Mouse (Mus musculus): Measurements from ENCODE around the gene I830077J02Rik. TPM values are rescaled to one million over a fixed set of nuclear protein-coding genes. Genes with fewer than 3 reads are reported as not detected.

The I830077J02Rik gene
- polyA plus RNA-seq (2014; fragmentation: Nextera tagmentation; extraction: Ambion mirVana) = 0.60 and 0.68 TPM in 2 replicates

GRCm38 (mm10) chr3:105932240-105933071 is at the start of gene I830077J02Rik:
TSS of gene I830077J02Rik (minus strand) at chr3:105932664.
- no peak within 1 kb of the TSS for H3K4me2 ChIP-seq (ENCODE audit: low read depth, severe bottlenecking)
- no peak within 1 kb of the TSS for H3K9ac ChIP-seq (ENCODE audit: low read length)
- no peaks in the 10 kb centered on the region for H3K9me3 ChIP-seq (ENCODE audit: control insufficient read depth, low read length)
- ATAC-seq (ENCODE audit: insufficient number of reproducible peaks, low FRiP score, low TSS enrichment, low read depth) (no peak), DNase-seq (ENCODE audit: low spot score) (no peak)
- no peak within 1 kb of the TSS for H3K27ac ChIP-seq (replicated peaks; ENCODE audit: low read depth, low read length)
- no peaks in the 10 kb centered on the region for H3K36me3 ChIP-seq (ENCODE audit: control insufficient read depth, insufficient read depth, low read length)
- H3K4me3 ChIP-seq (ENCODE audit: low read depth, low read length) = no peak within 1 kb of the TSS
- no peaks in the 10 kb centered on the region for H3K4me1 ChIP-seq (ENCODE audit: control insufficient read depth, insufficient read depth, low read length)
- WGBS = 82% methylated on average over 8 of the region's 8 CpGs
- no peaks in the 10 kb centered on the region for H3K27me3 ChIP-seq (ENCODE audit: control insufficient read depth, insufficient read depth, low read length)

DNA sequence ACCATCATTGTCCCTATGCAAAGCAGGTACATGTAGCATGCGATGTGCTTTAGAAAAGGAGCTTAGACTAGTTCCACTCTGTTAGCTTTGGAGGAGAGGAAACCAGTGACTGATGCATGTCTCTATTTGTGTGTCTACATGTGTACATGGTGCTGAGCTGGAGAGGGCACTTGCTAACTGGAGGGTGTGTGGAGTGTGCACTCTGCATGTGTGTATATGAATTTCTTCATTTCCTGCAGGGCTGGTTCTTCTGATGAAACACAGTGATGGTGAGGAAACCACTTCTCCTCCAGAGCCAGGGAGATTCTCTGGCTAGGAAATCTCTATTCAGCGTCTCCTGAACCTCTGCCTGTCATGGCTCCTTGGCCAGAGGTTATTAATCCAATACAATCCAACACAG is 41.7 kb upstream of the I830077J02Rik start:
- DNase-seq (ENCODE audit: low spot score) (no peak), ATAC-seq (ENCODE audit: insufficient number of reproducible peaks, low FRiP score, low TSS enrichment, low read depth) (no peak)
- no peak overlapping the region for H3K4me2 ChIP-seq (ENCODE audit: low read depth, severe bottlenecking)
- H3K4me3 ChIP-seq (ENCODE audit: low read depth, low read length) = no peak overlapping the region
- H3K9me3 ChIP-seq (ENCODE audit: control insufficient read depth, low read length) = no peaks in the 10 kb centered on the region
- no peak overlapping the region for H3K27ac ChIP-seq (replicated peaks; ENCODE audit: low read depth, low read length)
- 95% methylated on average over 2 of the region's 2 CpGs for WGBS
- H3K36me3 ChIP-seq (ENCODE audit: control insufficient read depth, insufficient read depth, low read length) = no peaks in the 10 kb centered on the region; the same call in 1 of the 2 replicates
- no peak overlapping the region for H3K9ac ChIP-seq (ENCODE audit: low read length)
- H3K4me1 ChIP-seq (ENCODE audit: control insufficient read depth, insufficient read depth, low read length) = no peaks in the 10 kb centered on the region
- H3K27me3 ChIP-seq (ENCODE audit: control insufficient read depth, insufficient read depth, low read length) = no peaks in the 10 kb centered on the region

- no peak for ATAC-seq (ENCODE audit: insufficient number of reproducible peaks, low FRiP score, low TSS enrichment, low read depth)
- DNase-seq (ENCODE audit: low spot score) = no peak
- Histone ChIP-seq H3K27ac (replicated peaks; ENCODE audit: low read depth, low read length) (no peak within 1 kb of the TSS), H3K4me2 (ENCODE audit: low read depth, severe bottlenecking) (no peak within 1 kb of the TSS), H3K27me3 (ENCODE audit: control insufficient read depth, insufficient read depth, low read length) (no peaks in the 10 kb centered on the region), H3K36me3 (ENCODE audit: control insufficient read depth, insufficient read depth, low read length) (no peaks in the 10 kb centered on the region; the same call in 1 of the 2 replicates), H3K4me3 (ENCODE audit: low read depth, low read length) (no peak within 1 kb of the TSS), H3K4me1 (ENCODE audit: control insufficient read depth, insufficient read depth, low read length) (no peaks in the 10 kb centered on the region), H3K9ac (ENCODE audit: low read length) (no peak within 1 kb of the TSS), H3K9me3 (ENCODE audit: control insufficient read depth, low read length) (no peaks in the 10 kb centered on the region)
- WGBS = 89% methylated on average over 3 of the region's 3 CpGs
These were observed 40.9 kb upstream of the I830077J02Rik start, which contains the start of gene Ovgp1 for GRCm38 (mm10) chr3:105973411-105973810. TSS of gene Ovgp1 (plus strand) at chr3:105973711.

DNA sequence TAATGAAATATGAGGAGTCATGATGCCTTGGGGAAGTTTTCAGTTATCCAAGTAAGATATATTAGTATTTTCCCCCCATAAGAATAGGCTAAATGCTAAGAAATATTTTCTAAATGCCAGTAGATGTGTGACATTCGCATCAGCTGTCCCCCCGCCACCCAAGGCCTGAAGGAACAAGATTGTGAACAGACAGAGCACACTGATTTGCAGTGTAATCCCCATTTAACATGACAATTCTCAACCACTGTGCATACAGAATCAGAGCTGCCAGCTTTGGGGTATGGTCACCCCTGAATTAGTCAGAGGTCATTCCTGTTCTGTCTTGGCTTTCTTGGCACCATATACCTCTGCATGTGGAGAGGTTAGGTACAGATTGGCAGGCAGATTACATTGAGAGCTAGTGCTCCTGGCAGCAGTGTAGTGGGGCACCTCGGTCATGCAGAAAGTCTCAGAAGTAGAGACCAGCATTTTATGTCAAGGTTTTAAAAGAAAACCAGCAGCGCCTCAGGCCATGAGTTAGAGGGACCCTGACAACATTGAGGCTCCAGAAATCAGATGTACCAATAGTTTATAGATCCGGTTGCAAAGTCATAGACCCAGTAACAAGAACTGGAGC is 39.5 kb upstream of the I830077J02Rik start:
- Histone ChIP-seq H3K36me3 (ENCODE audit: control insufficient read depth, insufficient read depth, low read length) (no peaks in the 10 kb centered on the region; the same call in 1 of the 2 replicates), H3K9me3 (ENCODE audit: control insufficient read depth, low read length) (no peaks in the 10 kb centered on the region), H3K9ac (ENCODE audit: low read length) (no peak overlapping the region), H3K4me3 (ENCODE audit: low read depth, low read length) (no peak overlapping the region), H3K4me1 (ENCODE audit: control insufficient read depth, insufficient read depth, low read length) (no peaks in the 10 kb centered on the region), H3K27ac (replicated peaks; ENCODE audit: low read depth, low read length) (no peak overlapping the region), H3K27me3 (ENCODE audit: control insufficient read depth, insufficient read depth, low read length) (no peaks in the 10 kb centered on the region), H3K4me2 (ENCODE audit: low read depth, severe bottlenecking) (no peak overlapping the region)
- 85% methylated on average over 5 of the region's 5 CpGs for WGBS
- DNase-seq (ENCODE audit: low spot score) (no peak), ATAC-seq (ENCODE audit: insufficient number of reproducible peaks, low FRiP score, low TSS enrichment, low read depth) (no peak)

DNA sequence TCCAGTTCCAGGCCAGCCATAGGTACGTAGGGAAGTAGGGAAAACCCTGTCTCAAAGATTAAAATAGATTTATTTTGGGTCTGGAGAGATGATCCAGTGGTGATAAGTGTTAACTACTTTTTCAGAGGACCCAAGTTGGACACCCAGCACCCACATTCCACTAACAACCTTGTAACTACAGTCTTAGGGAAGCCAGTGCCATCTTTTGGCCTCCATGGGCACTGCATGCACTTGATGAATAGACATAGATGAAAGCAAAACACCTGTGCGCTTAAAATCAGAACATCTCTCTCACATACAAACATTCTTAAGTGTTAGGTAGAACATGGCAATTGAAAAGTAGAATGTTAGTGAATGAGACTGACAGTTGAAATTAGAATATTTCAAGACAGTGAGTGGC is 28.2 kb upstream of the I830077J02Rik start:
- Histone ChIP-seq H3K4me3 (ENCODE audit: low read depth, low read length) (no peak overlapping the region), H3K4me1 (ENCODE audit: control insufficient read depth, insufficient read depth, low read length) (peaks cover 11% of the 10 kb centered on the region; the same call in 1 of the 2 replicates), H3K36me3 (ENCODE audit: control insufficient read depth, insufficient read depth, low read length) (peaks cover 12% of the 10 kb centered on the region; the same call in 1 of the 2 replicates), H3K4me2 (ENCODE audit: low read depth, severe bottlenecking) (peak overlapping the region; percentile 57; the same call in 1 of the 2 replicates), H3K27me3 (ENCODE audit: control insufficient read depth, insufficient read depth, low read length) (no peaks in the 10 kb centered on the region), H3K27ac (replicated peaks; ENCODE audit: low read depth, low read length) (no peak overlapping the region), H3K9ac (ENCODE audit: low read length) (no peak overlapping the region), H3K9me3 (ENCODE audit: control insufficient read depth, low read length) (no peaks in the 10 kb centered on the region)
- ATAC-seq (ENCODE audit: insufficient number of reproducible peaks, low FRiP score, low TSS enrichment, low read depth) = no peak
- WGBS = 98% methylated on average over 2 of the region's 2 CpGs
- no peak for DNase-seq (ENCODE audit: low spot score)

DNA sequence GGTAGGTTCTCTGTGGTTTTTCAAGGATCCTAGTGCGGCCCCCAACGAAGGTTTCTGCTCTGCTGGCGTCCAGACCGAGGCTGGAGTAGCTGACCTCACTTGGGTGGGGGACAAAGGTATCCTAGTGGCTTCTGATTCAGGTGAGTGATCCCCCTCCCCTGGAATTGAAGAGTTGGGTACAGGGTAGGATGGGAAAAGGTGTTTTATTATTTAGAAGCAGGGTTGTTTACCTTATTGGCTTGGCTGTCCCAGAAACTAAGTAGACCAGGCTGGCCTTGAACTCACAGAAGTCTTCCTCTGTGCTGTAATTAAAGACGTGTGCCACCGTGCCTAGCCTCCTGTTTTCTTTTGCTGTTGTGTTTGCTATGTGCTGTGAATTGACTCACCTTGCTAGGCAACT is 27.5 kb upstream of the I830077J02Rik start, which contains the start of gene Atp5f1:
Gene Atp5f1, minus strand, starts transcription at position 101 of the 400 bp plus-strand sequence.
- peak within 1 kb of the TSS; percentile 76 for H3K4me2 ChIP-seq (ENCODE audit: low read depth, severe bottlenecking)
- H3K9me3 ChIP-seq (ENCODE audit: control insufficient read depth, low read length) = no peaks in the 10 kb centered on the region
- WGBS = 6% methylated on average over 6 of the region's 6 CpGs
- DNase-seq (ENCODE audit: low spot score) = no peak
- peaks cover 11% of the 10 kb centered on the region; the same call in 1 of the 2 replicates for H3K4me1 ChIP-seq (ENCODE audit: control insufficient read depth, insufficient read depth, low read length)
- peak within 1 kb of the TSS; percentile 94 for H3K9ac ChIP-seq (ENCODE audit: low read length)
- H3K4me3 ChIP-seq (ENCODE audit: low read depth, low read length) = peak within 1 kb of the TSS; percentile 86
- peaks cover 12% of the 10 kb centered on the region; the same call in 1 of the 2 replicates for H3K36me3 ChIP-seq (ENCODE audit: control insufficient read depth, insufficient read depth, low read length)
- H3K27ac ChIP-seq (replicated peaks; ENCODE audit: low read depth, low read length) = peak within 1 kb of the TSS; percentile 65; the same call in 1 of the 2 replicates
- H3K27me3 ChIP-seq (ENCODE audit: control insufficient read depth, insufficient read depth, low read length) = no peaks in the 10 kb centered on the region
- ATAC-seq (ENCODE audit: insufficient number of reproducible peaks, low FRiP score, low TSS enrichment, low read depth) = no peak

DNA sequence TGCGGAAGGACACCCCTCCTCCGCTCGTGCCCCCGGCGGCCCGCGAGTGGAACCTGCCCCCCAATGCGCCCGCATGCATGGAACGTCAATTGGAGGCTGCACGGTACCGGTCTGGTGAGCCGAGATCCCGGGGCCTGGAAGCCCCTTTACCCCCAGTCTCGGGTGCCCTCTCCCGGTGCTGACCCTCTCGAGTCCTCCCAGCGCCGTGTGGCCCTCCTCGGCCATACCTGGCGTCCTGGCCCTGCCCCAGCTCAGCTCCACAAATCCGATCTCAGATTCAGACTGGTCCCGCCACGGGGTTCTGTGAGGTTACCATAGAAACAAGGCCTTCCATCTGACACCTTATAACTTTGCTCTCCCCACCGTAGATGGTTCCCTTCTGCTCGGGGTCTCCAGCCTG is 27.1 kb upstream of the I830077J02Rik start:
- Histone ChIP-seq H3K4me3 (ENCODE audit: low read depth, low read length) (peak overlapping the region; percentile 86), H3K27me3 (ENCODE audit: control insufficient read depth, insufficient read depth, low read length) (no peaks in the 10 kb centered on the region), H3K36me3 (ENCODE audit: control insufficient read depth, insufficient read depth, low read length) (peaks cover 9% of the 10 kb centered on the region; the same call in 1 of the 2 replicates), H3K9ac (ENCODE audit: low read length) (peak overlapping the region; percentile 86), H3K9me3 (ENCODE audit: control insufficient read depth, low read length) (no peaks in the 10 kb centered on the region), H3K4me1 (ENCODE audit: control insufficient read depth, insufficient read depth, low read length) (peaks cover 11% of the 10 kb centered on the region; the same call in 1 of the 2 replicates), H3K4me2 (ENCODE audit: low read depth, severe bottlenecking) (peak overlapping the region; percentile 57), H3K27ac (replicated peaks; ENCODE audit: low read depth, low read length) (no peak overlapping the region)
- DNase-seq (ENCODE audit: low spot score) (no peak), ATAC-seq (ENCODE audit: insufficient number of reproducible peaks, low FRiP score, low TSS enrichment, low read depth) (peak; percentile 73)
- WGBS = under 1% methylated on average over 26 of the region's 26 CpGs

DNA sequence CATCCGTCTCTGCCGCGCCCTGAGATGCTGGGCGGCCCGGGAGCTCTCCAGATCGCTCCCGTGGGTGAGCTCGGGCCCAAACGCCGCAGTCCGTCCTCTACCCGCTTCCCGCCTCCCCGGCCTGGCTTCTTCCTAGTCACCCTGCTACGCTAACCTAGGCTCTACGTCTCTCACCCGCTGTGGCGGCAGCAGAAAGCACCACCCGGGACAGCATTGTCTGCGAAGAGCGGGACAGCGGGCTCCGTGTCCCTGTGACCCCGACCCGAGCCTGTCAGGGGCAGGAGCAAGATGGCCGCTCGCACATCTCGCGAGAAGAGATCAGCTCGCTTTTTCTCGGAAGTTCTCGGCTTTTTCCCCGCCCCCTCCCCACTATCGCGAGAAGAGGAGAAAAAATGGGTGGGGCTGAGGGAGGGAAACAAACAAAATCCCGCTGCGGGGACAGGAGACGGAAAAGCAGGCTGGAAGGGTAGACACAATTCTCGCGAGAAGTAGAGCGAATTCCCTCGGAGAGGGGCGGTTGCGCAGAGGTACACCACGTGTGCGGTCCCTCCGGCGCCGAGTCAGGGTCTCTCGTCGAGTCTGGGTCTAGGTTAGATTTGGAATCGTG is 26.6 kb upstream of the I830077J02Rik start, which contains the start of gene Wdr77:
Gene Wdr77, plus strand, starts transcription at position 396 of the 607 bp plus-strand sequence.
- peak; percentile 98 for ATAC-seq (ENCODE audit: insufficient number of reproducible peaks, low FRiP score, low TSS enrichment, low read depth)
- WGBS = under 1% methylated on average over 50 of the region's 52 CpGs

More for the DNA sequence above, 26.6 kb upstream of the I830077J02Rik start, which contains the start of gene Wdr77:
- Histone ChIP-seq H3K36me3 (ENCODE audit: control insufficient read depth, insufficient read depth, low read length) (peaks cover 5% of the 10 kb centered on the region; the same call in 1 of the 2 replicates), H3K27me3 (ENCODE audit: control insufficient read depth, insufficient read depth, low read length) (no peaks in the 10 kb centered on the region), H3K4me3 (ENCODE audit: low read depth, low read length) (peak within 1 kb of the TSS; percentile 86), H3K9ac (ENCODE audit: low read length) (peak within 1 kb of the TSS; percentile 94), H3K9me3 (ENCODE audit: control insufficient read depth, low read length) (no peaks in the 10 kb centered on the region), H3K4me1 (ENCODE audit: control insufficient read depth, insufficient read depth, low read length) (peaks cover 11% of the 10 kb centered on the region; the same call in 1 of the 2 replicates), H3K4me2 (ENCODE audit: low read depth, severe bottlenecking) (peak within 1 kb of the TSS; percentile 76), H3K27ac (replicated peaks; ENCODE audit: low read depth, low read length) (peak within 1 kb of the TSS; percentile 65; the same call in 1 of the 2 replicates)
- peak; percentile 99 for DNase-seq (ENCODE audit: low spot score)
